Mouse (Mus musculus): ENCODE measurements around the gene Rab2b. TPM values are rescaled to one million over a fixed set of nuclear protein-coding genes. Genes with fewer than 3 reads are reported as not detected.

The Rab2b gene
- 1.1 and 2.1 TPM in 2 replicates for polyA plus RNA-seq (2012; rRNA removed)

DNA sequence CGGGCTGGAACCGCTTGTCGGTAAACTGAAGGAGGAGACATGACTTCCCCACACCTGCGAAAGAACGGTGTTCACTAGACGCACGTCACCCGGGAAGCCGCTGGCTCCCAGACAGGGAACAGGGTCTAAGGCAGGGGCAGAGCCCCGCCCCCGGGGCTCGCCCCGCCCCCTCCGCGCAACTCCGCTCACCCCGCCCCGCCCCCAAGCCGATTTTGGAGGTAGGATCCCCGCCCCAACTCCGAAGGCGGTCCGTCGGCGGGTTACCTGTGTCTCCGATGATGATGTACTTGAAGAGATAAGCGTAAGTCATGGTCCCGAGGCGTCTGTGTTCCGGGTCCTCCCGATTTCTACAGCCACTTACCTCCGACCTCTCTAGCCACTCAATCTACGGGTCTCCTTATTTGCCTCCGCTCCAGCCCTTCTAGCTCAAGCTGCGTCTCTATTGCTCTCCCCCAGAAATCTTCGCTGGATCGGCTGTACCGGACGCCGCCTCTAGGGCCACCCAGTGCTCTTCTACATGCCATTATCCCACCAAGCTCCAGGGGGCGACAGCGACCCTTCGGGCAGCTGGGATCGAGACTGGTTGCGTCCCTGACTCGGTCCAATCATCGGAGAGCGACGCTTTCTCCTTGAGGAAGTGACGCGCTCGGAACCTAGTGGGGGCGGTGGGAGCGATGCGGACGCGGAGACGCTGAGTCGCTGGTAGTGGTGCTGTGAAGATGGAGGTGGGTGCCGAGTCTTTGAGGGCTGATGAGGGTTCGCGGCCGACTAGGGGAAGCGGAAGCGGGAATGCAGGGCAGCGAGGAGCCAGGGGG, at the start of gene Rab2b, which contains the start of gene Tox4:
Gene Rab2b, minus strand, starts transcription at position 614 of the 815 bp plus-strand sequence.
Gene Tox4, plus strand, starts transcription at position 215 of the 815 bp plus-strand sequence.
- Histone ChIP-seq H3K36me3 (ENCODE audit: control insufficient read depth, insufficient read depth, low read length) (peaks cover 1% of the 10 kb centered on the region; the same call in 1 of the 2 replicates), H3K27me3 (ENCODE audit: control insufficient read depth, insufficient read depth, low read length) (no peaks in the 10 kb centered on the region), H3K4me1 (ENCODE audit: control insufficient read depth, insufficient read depth, insufficient read length, low read length) (0 out of 2 replicates have a peak, but pooled peaks cover 3% of the 10 kb centered on the region), H3K4me3 (ENCODE audit: low read depth, low read length) (peak within 1 kb of the TSS; percentile 99), H3K27ac (ENCODE audit: insufficient read depth, low read depth, low read length) (peak within 1 kb of the TSS; percentile 77)
- TF ChIP-seq CTCF (IDR thresholded peaks at IDR 0.05; ENCODE audit: extremely low read depth, insufficient read length, insufficient replicate concordance, low read depth, low read length) (peak; percentile 99), POLR2A (IDR thresholded peaks at IDR 0.05; ENCODE audit: low read depth, low read length) (peak; percentile 71; the same call in 1 of the 2 replicates)
- WGBS, result under 1% methylated on average over 66 of the region's 66 CpGs

DNA sequence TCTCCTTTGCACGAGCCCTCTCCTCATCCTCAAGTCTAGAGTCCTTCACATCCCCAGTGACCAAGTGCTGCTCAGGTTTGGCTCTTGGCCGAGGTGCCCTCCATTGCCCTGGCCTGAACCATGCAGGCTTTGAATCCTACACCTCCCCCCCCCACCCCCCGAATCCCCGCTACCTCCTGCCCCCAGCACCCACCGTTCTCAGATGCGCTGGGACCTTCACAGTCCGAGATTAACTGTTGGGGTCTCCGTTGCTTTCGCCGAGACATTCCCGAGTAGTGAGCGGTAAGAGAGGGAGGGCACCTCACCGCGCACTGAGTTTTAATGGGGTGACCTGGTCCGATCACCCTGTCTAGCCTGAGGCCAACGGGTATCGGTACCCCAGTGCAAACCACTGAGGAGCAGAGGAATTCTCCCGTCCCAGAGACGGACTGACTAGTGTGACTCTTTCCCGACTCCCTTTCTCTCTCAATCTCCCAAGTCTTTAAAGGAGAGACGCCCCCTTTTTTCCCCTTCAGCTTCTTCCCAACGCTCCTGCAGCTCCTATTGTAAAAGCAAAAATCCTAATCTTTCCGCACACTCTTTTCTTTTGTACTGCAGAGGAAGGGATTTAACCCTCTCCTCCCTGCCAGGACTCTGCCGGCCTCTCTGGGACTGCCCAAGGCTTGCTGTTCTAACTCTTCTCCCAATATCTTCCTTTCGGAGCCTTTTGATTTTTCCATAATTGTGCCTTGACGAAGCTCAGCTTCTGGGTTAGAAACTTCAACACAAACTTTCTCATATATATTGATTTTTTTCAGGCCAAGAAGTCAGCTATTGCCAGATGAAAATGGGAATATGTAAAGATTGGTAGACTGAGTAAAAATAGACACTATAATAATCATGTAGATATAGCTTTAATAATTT, 48.8 kb upstream of the Rab2b start, which contains the start of gene Sall2:
Gene Sall2, minus strand, starts transcription at position 853 of the 903 bp plus-strand sequence.
- no peaks in the 10 kb centered on the region for H3K36me3 ChIP-seq (ENCODE audit: control insufficient read depth, insufficient read depth, low read length)
- H3K4me3 ChIP-seq (ENCODE audit: low read depth, low read length), result no peak within 1 kb of the TSS
- no peak within 1 kb of the TSS for H3K27ac ChIP-seq (ENCODE audit: insufficient read depth, low read depth, low read length)
- peaks cover 30% of the 10 kb centered on the region for H3K27me3 ChIP-seq (ENCODE audit: control insufficient read depth, insufficient read depth, low read length)
- TF ChIP-seq CTCF (IDR thresholded peaks at IDR 0.05; ENCODE audit: extremely low read depth, insufficient read length, insufficient replicate concordance, low read depth, low read length), result no peak
- TF ChIP-seq POLR2A (IDR thresholded peaks at IDR 0.05; ENCODE audit: low read depth, low read length), result no peak
- no peaks in the 10 kb centered on the region for H3K4me1 ChIP-seq (ENCODE audit: control insufficient read depth, insufficient read depth, insufficient read length, low read length)
- WGBS, result 4% methylated on average over 26 of the region's 26 CpGs

DNA sequence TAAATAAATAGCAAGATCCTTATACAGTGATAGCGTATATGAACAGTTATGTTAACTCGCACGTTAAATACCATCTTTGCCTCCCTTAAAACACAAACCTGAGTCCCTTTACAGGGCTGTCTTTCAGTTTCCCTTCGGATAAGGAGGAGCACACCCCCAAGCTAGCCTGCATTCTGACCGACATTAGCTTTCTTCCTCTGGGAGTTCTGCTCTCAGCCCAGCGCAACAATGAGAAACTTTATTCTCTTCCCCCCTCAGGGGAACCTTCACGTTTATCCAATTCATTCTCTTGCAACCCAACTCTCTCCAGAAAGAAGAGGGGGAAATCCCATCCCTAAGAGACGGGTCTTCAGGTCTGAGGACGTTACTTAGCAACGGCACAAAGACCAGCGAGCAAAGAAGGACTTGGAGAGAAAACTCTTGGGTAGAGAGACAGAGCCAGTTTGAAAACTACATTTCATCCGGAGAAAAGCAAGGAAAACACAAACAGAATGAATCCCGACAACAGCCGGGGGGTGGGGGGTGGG, 48.1 kb upstream of the Rab2b start:
- Histone ChIP-seq H3K4me1 (ENCODE audit: control insufficient read depth, insufficient read depth, insufficient read length, low read length) (no peaks in the 10 kb centered on the region), H3K36me3 (ENCODE audit: control insufficient read depth, insufficient read depth, low read length) (no peaks in the 10 kb centered on the region), H3K27ac (ENCODE audit: insufficient read depth, low read depth, low read length) (no peak overlapping the region), H3K4me3 (ENCODE audit: low read depth, low read length) (no peak overlapping the region), H3K27me3 (ENCODE audit: control insufficient read depth, insufficient read depth, low read length) (peaks cover 30% of the 10 kb centered on the region)
- TF ChIP-seq POLR2A (IDR thresholded peaks at IDR 0.05; ENCODE audit: low read depth, low read length), result no peak
- TF ChIP-seq CTCF (IDR thresholded peaks at IDR 0.05; ENCODE audit: extremely low read depth, insufficient read length, insufficient replicate concordance, low read depth, low read length), result no peak
- WGBS, result 8% methylated on average over 14 of the region's 14 CpGs

- Histone ChIP-seq H3K36me3 (ENCODE audit: control insufficient read depth, insufficient read depth, low read length) (no peaks in the 10 kb centered on the region), H3K27ac (ENCODE audit: insufficient read depth, low read depth, low read length) (no peak overlapping the region), H3K27me3 (ENCODE audit: control insufficient read depth, insufficient read depth, low read length) (peaks cover 27% of the 10 kb centered on the region), H3K4me3 (ENCODE audit: low read depth, low read length) (no peak overlapping the region), H3K4me1 (ENCODE audit: control insufficient read depth, insufficient read depth, insufficient read length, low read length) (no peaks in the 10 kb centered on the region)
- no peak for TF ChIP-seq POLR2A (IDR thresholded peaks at IDR 0.05; ENCODE audit: low read depth, low read length)
- TF ChIP-seq CTCF (IDR thresholded peaks at IDR 0.05; ENCODE audit: extremely low read depth, insufficient read length, insufficient replicate concordance, low read depth, low read length), result no peak
- 22% methylated on average over 4 of the region's 4 CpGs for WGBS
Observed at GRCm38 (mm10) chr14:52325890-52326289, 46.5 kb upstream of the Rab2b start.

DNA sequence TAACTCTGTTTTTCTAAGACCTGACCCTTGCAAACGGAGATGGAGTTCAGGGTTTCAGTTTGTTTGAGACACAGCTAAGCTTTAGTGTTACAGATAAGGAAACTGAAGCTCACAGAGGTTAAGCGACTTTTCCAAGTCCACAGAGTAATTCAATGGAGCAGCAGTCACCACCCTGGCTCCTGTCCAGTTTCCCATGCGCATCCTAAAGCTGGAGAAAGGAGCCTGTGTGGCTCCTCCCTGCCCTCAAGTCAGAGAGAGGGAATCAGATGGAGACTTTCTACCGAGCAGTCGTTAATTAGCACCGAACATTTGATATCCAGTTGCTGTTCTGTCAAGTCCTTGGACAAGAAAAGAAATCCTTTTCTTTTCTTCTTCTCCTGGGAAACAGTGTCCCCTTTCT, 40.0 kb upstream of the Rab2b start:
- WGBS, result 41% methylated on average over 6 of the region's 6 CpGs
- Histone ChIP-seq H3K4me1 (ENCODE audit: control insufficient read depth, insufficient read depth, insufficient read length, low read length) (peaks cover 5% of the 10 kb centered on the region; the same call in 1 of the 2 replicates), H3K27me3 (ENCODE audit: control insufficient read depth, insufficient read depth, low read length) (peaks cover 13% of the 10 kb centered on the region), H3K4me3 (ENCODE audit: low read depth, low read length) (no peak overlapping the region), H3K36me3 (ENCODE audit: control insufficient read depth, insufficient read depth, low read length) (no peaks in the 10 kb centered on the region), H3K27ac (ENCODE audit: insufficient read depth, low read depth, low read length) (no peak overlapping the region)
- TF ChIP-seq POLR2A (IDR thresholded peaks at IDR 0.05; ENCODE audit: low read depth, low read length), result no peak
- TF ChIP-seq CTCF (IDR thresholded peaks at IDR 0.05; ENCODE audit: extremely low read depth, insufficient read length, insufficient replicate concordance, low read depth, low read length), result no peak

GRCm38 (mm10) chr14:52316441-52317225, 37.3 kb upstream of the Rab2b start:
- H3K4me3 ChIP-seq (ENCODE audit: low read depth, low read length), result peak overlapping the region; percentile 88
- H3K36me3 ChIP-seq (ENCODE audit: control insufficient read depth, insufficient read depth, low read length), result no peaks in the 10 kb centered on the region
- H3K27me3 ChIP-seq (ENCODE audit: control insufficient read depth, insufficient read depth, low read length), result peaks cover 13% of the 10 kb centered on the region
- WGBS, result 33% methylated on average over 16 of the region's 16 CpGs
- peaks cover 5% of the 10 kb centered on the region; the same call in 1 of the 2 replicates for H3K4me1 ChIP-seq (ENCODE audit: control insufficient read depth, insufficient read depth, insufficient read length, low read length)
- no peak for TF ChIP-seq POLR2A (IDR thresholded peaks at IDR 0.05; ENCODE audit: low read depth, low read length)
- TF ChIP-seq CTCF (IDR thresholded peaks at IDR 0.05; ENCODE audit: extremely low read depth, insufficient read length, insufficient replicate concordance, low read depth, low read length), result no peak
- H3K27ac ChIP-seq (ENCODE audit: insufficient read depth, low read depth, low read length), result no peak overlapping the region; the same call in 1 of the 2 replicates
